Mouse (Mus musculus): ENCODE data around the gene Cactin.

- TF ChIP-seq EP300 (IDR thresholded peaks at IDR 0.05; ENCODE audit: insufficient read depth, low read depth, low read length) (no peak), CTCF (IDR thresholded peaks at IDR 0.05) (no peak), POLR2A (IDR thresholded peaks at IDR 0.05; ENCODE audit: insufficient read depth, low read depth, low read length) (no peak)
Measured at GRCm38 (mm10) chr10:81303258-81303657, 17.6 kb upstream of the Cactin start.

Measured in heart, adult 2 months (tissue).